Mouse (Mus musculus): Measurements from ENCODE around the gene Pla2g4b. TPM values are rescaled to one million over a fixed set of nuclear protein-coding genes. Genes with fewer than 3 reads are reported as not detected.

Gene Pla2g4b
- total RNA-seq (2021) = 1 to 10 TPM; 1.3 to 1.4 TPM
- long read RNA-seq, experiment 1, partial matches to known transcripts = 1 of 1 reads
- long read RNA-seq, experiment 1, other reads (novel, unspliced or antisense) = 0 of 1 reads
- long read RNA-seq, experiment 2 = 0 reads

DNA sequence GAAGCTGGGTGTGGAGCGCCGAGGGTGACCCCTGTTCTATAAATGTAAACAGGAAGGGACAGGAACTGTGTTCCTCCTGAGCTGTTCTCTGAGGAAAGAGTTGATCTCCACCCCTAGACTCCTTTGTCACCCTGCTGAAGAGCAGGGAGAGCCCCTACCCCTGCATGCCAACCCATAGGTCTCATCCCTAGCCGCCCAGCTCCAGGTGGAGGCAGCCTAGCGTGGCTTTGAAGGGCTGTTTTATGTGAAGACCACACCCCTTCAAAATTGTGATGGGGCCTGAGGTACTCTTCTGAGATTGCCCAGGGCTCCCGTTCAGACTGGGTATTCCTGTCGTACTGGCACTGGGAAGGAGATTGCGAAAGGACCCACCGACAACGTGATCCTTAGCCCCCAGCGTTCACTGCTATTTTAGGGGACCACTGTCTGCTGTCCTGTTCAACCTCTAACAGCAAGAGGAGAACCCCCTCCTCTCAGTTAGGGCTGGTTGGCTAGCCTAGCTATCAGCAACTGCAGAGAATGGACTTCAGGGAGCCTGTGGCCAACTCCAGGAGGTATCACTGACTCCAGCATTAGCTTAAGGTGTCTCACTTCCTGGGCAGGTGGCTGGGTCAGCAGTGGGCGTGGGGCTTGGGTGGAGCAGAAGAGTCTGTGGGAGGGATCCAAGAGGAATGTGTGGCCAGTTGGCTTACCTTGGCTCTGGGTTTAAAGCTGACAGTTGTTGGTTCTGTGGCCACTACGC lies at the start of gene Pla2g4b:
TSS of gene Pla2g4b (plus strand) at position 692 of the 742 bp plus-strand sequence.
- DNase-seq = no peak

- no peak for DNase-seq
Observed at GRCm38 (mm10) chr2:119985871-119986270, 47.3 kb upstream of the Pla2g4b start.

DNA sequence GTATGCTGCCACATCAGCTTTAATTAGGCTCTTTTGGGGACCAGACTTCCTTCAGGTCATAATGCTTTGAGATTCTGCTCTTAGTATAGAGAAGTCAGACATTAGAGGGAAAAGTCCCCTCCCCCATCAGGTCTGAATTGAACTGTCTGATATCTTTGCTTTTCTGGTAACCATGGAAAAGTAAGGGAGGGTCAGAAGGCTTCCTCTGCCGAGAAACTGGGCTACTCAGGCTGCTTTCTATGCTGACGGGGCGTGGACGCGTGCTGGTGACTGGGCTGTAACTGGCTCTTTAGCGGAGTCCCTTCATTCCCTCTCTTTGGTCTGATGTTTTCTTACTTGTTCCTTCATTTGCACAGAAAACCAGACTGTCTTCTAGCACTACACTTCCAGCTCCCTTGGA lies 46.8 kb upstream of the Pla2g4b start:
- DNase-seq = no peak

DNA sequence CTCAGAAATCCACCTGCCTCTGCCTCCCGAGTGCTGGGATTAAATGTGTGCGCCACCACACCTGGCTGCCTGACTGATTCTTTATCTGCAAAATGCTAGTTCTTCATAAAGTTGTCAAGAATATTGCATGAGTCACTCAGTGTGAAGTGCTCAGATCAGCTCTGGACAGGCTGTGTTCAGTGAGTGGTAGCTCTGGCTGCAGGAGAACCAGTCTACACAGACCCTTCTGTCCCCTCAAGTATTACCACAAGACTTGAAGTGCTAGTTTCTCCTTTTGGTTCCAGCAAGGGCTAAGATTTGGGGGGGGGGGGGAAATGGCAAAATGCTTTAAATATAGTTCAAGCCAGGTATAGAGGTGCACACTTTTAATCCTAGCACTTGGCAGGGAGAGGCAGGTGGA lies 45.8 kb upstream of the Pla2g4b start:
- DNase-seq = no peak

GRCm38 (mm10) chr2:119988952-119989351 lies 44.3 kb upstream of the Pla2g4b start:
- DNase-seq = no peak

GRCm38 (mm10) chr2:119990881-119991280 lies 42.3 kb upstream of the Pla2g4b start:
- no peak for DNase-seq

- DNase-seq = peak; percentile 59
Observed at GRCm38 (mm10) chr2:119992349-119992748, 40.9 kb upstream of the Pla2g4b start.

GRCm38 (mm10) chr2:119993515-119993914 lies 39.7 kb upstream of the Pla2g4b start:
- no peak for DNase-seq

DNA sequence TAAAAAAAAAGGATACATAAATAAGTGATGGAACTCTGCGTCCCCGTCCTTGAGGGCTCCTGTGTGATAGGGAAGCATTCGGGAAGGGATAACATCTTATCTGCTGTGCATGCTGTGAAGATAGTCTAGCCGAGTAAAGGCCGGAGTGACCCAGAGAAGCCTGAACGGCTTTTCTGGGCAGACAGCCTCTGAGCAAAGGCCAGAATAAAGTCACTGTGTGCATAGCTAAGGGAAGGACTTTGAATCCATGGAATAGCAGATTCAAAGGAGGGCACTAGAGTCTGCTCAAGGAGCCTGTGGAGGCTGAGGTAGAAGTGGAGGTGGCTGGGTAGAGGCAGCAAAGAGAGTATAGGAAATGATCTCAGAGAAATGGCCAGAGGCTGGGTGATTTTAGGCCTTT lies 38.4 kb upstream of the Pla2g4b start:
- no peak for DNase-seq

GRCm38 (mm10) chr2:119995391-119996281 lies 37.6 kb upstream of the Pla2g4b start:
- no peak for DNase-seq

DNA sequence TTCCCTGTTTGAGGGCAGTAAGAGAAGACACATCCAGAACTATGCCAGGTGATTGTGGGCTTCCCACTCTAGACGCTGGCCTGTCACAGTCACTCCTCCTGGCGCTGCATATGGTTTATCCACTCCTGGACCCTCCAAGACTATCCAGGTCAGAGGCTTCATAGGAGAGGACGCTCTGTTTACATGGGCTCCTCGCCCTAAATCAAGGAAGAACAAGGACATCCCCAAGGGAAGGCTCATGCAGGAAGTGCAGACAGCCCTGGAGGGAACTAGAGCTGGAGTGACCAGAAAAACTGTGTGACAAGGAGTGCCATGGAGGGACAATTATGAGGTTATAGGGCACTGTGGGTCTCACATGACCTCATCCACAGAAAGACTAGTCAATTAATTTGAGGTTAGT lies 35.9 kb upstream of the Pla2g4b start:
- no peak for DNase-seq

DNA sequence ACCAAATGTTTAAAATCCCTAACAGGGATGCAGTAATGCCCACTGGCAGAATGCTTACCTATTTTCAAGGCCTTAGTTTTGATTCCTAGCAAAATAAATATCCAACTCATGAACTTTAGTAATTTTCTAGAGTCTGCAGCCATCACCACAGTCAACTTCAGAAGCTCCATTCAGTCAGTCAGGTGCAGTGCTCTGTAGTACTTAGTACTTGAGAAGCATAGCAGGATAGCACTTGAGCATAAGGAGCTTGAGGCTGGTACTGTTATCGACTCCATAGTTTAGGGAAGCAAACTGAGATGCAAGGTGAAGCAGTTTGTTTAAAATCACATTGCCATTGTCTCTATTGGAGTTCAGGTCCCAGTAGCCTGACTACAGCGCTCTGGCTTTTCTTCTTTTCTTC lies 33.5 kb upstream of the Pla2g4b start:
- DNase-seq = no peak

DNA sequence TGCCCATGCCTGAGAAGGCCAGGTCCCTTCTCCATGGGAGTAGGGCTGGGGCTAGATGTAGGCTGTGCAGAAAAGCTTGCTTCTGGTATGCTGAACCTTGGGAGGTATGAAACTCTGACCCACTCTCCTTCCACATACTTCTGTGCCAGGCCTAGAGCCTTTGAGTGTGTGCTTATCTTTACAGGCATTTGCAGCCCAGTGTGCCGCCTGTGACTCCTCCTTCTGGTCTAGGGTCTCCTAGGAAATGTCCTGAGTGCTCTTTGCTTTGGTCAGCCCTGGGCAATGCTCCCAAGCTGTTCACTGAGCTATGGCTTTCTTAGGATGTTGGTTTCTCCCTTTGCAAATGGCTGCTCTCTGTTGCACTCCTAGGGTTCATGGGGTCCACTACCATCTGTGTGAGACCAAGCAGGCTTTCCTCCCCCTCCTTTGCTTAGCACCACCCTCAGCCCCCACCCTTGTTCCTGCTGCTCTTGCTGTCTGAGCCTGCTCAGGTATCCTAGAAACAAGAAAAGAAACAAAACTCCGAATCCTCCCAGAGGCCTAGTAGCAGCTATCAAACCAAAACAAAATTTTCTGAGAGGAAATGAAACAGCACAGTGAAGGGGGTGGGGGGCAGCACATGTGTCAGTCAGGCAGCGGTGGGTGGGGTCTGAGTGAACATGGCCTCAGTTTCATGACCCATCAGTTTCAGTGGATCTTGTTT lies 32.2 kb upstream of the Pla2g4b start:
- DNase-seq = no peak

DNA sequence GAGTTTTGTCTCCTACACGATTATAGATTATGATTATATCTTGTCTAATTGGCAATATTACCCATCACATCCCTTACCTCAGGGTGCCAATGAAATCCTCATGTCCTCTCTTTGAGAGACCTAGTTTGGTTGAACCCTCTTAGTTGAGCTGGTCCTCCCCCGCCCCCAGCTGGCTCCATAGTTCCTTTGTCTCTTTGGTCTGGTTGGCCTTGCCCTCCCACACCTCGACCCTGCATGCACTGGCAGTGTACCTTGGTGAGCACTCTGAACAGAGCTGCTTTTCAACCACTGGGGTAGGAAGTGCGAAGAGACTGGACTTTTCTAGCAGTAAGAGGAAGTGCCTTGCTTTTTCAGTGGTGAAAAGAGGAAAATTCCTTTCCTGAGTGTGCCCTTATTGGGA lies 31.3 kb upstream of the Pla2g4b start:
- no peak for DNase-seq

DNA sequence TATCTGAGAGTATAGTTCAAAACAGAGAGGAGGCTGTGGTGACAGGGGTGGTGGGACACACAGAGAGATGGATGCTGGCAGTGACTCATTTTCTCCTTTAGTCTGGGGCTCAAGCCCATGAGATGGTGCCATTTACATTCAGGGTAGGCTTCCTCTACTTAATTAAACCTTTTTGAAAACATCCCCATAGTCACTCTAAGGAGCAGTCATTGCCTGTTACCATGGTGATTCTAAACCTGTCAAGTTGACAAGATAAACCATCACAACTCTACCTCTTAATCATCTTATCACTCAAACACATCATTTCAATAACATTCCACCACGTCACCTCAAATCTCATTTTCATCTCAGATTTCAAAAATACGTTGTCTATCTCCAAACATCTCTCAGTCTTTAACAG lies 29.2 kb upstream of the Pla2g4b start:
- DNase-seq = no peak

- DNase-seq = no peak
Observed at GRCm38 (mm10) chr2:120006696-120007095, 26.5 kb upstream of the Pla2g4b start.

GRCm38 (mm10) chr2:120007680-120008210 lies 25.5 kb upstream of the Pla2g4b start:
- no peak for DNase-seq

- no peak for DNase-seq
Observed at GRCm38 (mm10) chr2:120008672-120009071, 24.5 kb upstream of the Pla2g4b start.

DNA sequence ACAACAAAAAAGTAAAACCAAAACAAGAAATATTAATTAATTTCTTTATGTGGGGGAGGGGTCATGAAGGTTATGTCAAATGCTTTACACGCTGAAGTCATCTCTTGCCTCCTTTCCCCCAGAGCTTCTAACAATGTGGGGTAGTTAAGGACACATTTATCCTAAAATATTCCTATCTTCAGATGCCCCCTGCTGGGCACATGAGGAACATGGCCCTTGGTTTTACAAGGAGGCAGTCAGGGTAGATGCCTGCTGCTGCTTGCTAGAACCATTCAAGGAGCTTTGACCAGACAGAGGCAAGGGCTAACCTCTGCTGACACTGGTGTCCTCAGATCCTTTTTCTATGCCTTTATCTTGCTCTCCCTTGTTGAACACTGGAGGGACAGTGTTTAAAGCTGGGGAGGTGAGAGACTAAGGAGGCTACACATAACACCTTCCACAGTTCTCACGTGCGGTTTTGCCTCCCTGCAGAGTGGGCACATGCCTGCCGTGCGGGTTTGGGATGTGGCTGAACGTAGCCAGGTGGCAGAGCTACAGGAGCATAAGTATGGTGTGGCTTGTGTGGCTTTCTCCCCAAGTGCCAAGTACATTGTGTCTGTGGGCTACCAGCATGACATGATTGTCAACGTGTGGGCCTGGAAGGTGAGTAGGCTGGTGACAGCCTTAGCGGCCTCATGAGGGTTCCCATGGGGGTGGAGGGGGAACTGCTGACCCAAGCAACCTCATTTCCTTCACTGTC lies 21.6 kb upstream of the Pla2g4b start:
- no peak for DNase-seq

DNA sequence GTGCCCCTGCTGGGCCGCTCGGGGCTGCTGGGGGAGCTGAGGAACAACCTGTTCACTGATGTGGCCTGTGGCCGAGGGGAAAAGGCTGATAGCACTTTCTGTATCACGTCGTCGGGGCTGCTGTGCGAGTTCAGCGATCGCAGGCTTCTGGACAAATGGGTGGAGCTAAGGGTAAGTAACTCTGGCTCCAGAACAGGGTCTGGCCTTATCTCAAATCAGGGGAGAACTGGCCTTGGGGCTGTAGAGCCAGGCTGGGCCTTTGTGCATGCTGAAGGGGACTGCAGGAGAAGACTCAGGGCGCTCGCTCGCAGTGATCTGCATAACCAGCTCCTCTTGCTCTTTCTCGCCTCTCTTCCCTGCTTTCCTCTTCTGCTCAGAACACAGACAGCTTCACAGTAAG lies 20.3 kb upstream of the Pla2g4b start:
- DNase-seq = no peak

GRCm38 (mm10) chr2:120013831-120014486 lies 19.3 kb upstream of the Pla2g4b start:
- no peak for DNase-seq

Measured in gastrocnemius, postnatal 25 days (tissue).